Mouse (Mus musculus) CH12.LX (cell line): ENCODE results near the gene Plac8.
A peak's percentile ranks its signal among the peaks of the same experiment; 100 is the strongest.

ENCODE experiments used
- ETS1 ChIP-seq: conservative IDR thresholded peaks from 2 replicates; pipeline ENCODE4 v1.6.1; 2012; ENCODE audit warnings: low read depth, mild to moderate bottlenecking, inconsistent platforms, low read length, improper control_type of control experiment, moderate library complexity
- KAT2A ChIP-seq: IDR thresholded peaks from 2 replicates; pipeline ENCODE4 v1.6.1; 2012; ENCODE audit warnings: low read length, improper control_type of control experiment, inconsistent platforms; ENCODE audit not compliant: insufficient replicate concordance
- SMC3 ChIP-seq: IDR thresholded peaks from 2 replicates; pipeline ENCODE4 v1.6.1; 2011; ENCODE audit warnings: low read depth, low read length, improper control_type of control experiment

- TF ChIP-seq KAT2A, result no peak
- TF ChIP-seq ETS1, result no peak
- peak; percentile 71 for TF ChIP-seq SMC3
Observed at GRCm38 (mm10) chr5:100574771-100575170, 2.7 kb upstream of the Plac8 start.
